Mouse (Mus musculus) limb, embryonic 13.5 days (tissue): Measurements from ENCODE around the gene Kremen2. TPM values are rescaled to one million over a fixed set of nuclear protein-coding genes. Genes with fewer than 3 reads are reported as not detected.

ENCODE experiments used
- ATAC-seq: fragments of 200-750 bp; cut with Nextera tagmentation; 2 replicates; pipeline ENCODE4 v1.8.0; 2017; ENCODE audit warnings: low read depth, moderate number of reproducible peaks, moderate TSS enrichment; ENCODE audit not compliant: low FRiP score
- H3K27ac ChIP-seq: fragments of 300-500 bp; sonication (generic); 2 replicates; pipeline ENCODE4 v1.5.1; 2015; ENCODE audit warnings: inconsistent platforms, mild to moderate bottlenecking, moderate library complexity
- H3K27me3 ChIP-seq: fragments of 300-500 bp; sonication (generic); 2 replicates; pipeline ENCODE4 v1.6.1; 2015; ENCODE audit warnings: mild to moderate bottlenecking, inconsistent platforms
- H3K36me3 ChIP-seq: fragments of 300-500 bp; sonication (generic); 2 replicates; pipeline ENCODE4 v1.6.1; 2015; ENCODE audit warnings: inconsistent platforms, mild to moderate bottlenecking, moderate library complexity
- H3K4me1 ChIP-seq: fragments of 300-500 bp; sonication (generic); 2 replicates; pipeline ENCODE4 v1.6.1; 2015; ENCODE audit warnings: inconsistent platforms
- H3K4me2 ChIP-seq: fragments of 300-500 bp; sonication (generic); replicated peaks from 2 replicates; pipeline ENCODE4 v1.6.1; 2015; ENCODE audit warnings: inconsistent platforms, mild to moderate bottlenecking, moderate library complexity
- H3K4me3 ChIP-seq: fragments of 300-500 bp; sonication (generic); 2 replicates; pipeline ENCODE4 v1.5.1; 2015; ENCODE audit warnings: moderate library complexity, mild to moderate bottlenecking, inconsistent platforms
- H3K9ac ChIP-seq: fragments of 300-500 bp; sonication (generic); 2 replicates; pipeline ENCODE4 v1.6.1; 2015; ENCODE audit warnings: mild to moderate bottlenecking, inconsistent platforms
- H3K9me3 ChIP-seq: fragments of 300-500 bp; sonication (generic); 2 replicates; pipeline ENCODE4 v1.6.1; 2016; ENCODE audit warnings: inconsistent platforms
- WGBS: fragments of 180-500 bp; shearing (Covaris S2); methylation state at CpG from one replicate; pipeline ENCODE4 v1.1.7; 2015; 5-methylcytosine and 5-hydroxymethylcytosine counted together
- polyA plus RNA-seq: library from polyadenylated mRNA; unstranded; fragments of >200 nt; fragmentation: Nextera tagmentation; extraction: Ambion mirVana; gene quantifications from 2 replicates; pipeline ENCODE4 v1.2.1, GENCODE M21; 2015

The Kremen2 gene
- polyA plus RNA-seq, result 39.5 and 46.3 TPM in 2 replicates

DNA sequence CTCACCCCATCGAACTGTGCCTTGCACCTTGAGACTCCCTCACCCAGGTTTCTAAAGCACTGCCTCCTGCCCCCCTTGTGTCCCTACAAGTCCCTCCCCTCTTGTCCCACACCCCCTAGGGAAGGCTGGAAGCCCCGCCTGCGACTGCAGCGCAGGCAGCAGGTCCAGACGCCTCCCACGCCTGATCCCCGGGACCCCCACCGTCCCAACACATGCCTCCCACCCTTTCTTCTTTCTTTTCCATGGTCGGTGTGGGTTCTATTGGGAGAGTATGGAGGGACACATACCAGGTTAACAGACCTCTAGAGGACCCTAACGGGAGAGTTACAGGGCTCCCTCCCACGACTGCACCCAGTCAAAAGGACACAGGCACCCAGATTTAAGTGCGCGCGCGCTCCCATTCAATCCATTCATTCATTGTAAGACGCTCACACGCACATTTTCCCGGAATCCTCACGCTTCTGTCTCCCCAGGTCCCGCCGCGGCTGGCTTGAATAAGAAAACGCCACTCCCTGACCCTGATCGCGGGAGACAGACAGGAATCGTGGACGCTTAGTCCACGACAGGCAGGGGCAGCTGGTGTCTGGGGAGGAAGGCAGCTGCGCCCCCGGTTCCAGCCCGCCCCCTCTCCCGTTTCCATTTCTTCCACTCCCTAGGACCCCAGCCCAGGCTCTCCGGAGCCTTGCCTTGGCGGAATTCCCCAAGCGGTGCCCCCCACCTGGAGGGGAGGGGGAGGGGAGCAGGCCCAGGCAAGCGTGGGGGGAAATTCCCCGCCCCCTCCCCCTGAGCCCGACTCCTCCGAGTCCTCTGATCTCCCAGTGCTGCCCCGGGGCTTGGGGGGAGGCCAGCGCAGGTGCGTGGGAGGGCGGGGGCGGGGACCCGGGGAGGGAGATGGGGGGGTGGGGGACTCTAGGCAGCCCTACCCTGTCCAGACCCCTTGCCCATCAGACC, at the start of gene Kremen2:
TSS of gene Kremen2 (minus strand) at position 533 of the 951 bp plus-strand sequence.
- H3K4me2 ChIP-seq, result peak within 1 kb of the TSS; percentile 68
- H3K4me1 ChIP-seq, result peaks cover 38% of the 10 kb centered on the region
- peaks cover 76% of the 10 kb centered on the region for H3K27me3 ChIP-seq
- peak within 1 kb of the TSS; percentile 53 for H3K9ac ChIP-seq
- H3K27ac ChIP-seq, result peak within 1 kb of the TSS; percentile 48
- no peaks in the 10 kb centered on the region for H3K9me3 ChIP-seq
- H3K36me3 ChIP-seq, result 0 out of 2 replicates have a peak, but pooled peaks cover 1% of the 10 kb centered on the region
- ATAC-seq, result peak; percentile 49; the same call in 1 of the 2 replicates
- H3K4me3 ChIP-seq, result peak within 1 kb of the TSS; percentile 42
- under 1% methylated on average over 39 of the region's 45 CpGs for WGBS

DNA sequence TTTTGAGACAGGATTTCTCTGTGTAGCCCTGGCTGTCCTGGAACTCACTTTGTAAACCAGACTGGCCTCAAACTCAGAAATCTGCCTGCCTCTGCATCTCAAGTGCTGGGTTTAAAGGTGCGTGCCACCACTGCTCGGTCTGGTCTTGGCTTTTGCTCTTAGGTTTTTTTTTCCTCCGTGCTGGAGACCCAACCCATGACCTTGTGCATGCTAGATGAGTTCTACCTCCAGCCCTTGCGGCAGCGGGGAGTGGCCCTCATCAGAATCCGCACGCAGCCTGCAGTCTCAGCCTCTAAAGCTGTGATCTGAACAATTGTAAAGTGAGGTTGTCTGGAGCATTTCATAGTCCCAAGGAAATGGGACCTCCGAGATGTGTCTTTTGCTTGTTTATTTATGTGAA, 49.7 kb upstream of the Kremen2 start:
- Histone ChIP-seq H3K9me3 (no peaks in the 10 kb centered on the region), H3K4me3 (no peak overlapping the region), H3K36me3 (peaks cover 7% of the 10 kb centered on the region; the same call in 1 of the 2 replicates), H3K27me3 (no peaks in the 10 kb centered on the region), H3K27ac (no peak overlapping the region), H3K4me1 (peaks cover 11% of the 10 kb centered on the region), H3K4me2 (no peak overlapping the region), H3K9ac (no peak overlapping the region)
- 94% methylated on average over 8 of the region's 8 CpGs for WGBS
- no peak for ATAC-seq

DNA sequence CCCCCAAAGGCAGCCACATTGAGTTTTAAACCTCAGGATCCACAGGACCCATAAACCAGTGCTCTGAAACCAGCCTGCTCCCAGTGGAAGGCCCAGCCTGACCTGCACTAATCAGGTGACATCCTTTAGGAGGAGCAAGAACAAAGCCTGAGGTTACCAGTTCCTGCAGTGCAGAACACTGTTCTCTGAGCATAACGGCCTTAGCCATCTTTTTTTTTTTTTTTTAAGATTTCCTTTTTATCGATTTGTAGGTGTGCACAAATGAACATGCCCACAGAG, 45.4 kb upstream of the Kremen2 start:
- H3K4me2 ChIP-seq, result peak overlapping the region; percentile 76
- H3K36me3 ChIP-seq, result peaks cover 7% of the 10 kb centered on the region; the same call in 1 of the 2 replicates
- H3K27ac ChIP-seq, result peak overlapping the region; percentile 95
- H3K4me1 ChIP-seq, result peaks cover 24% of the 10 kb centered on the region
- H3K9ac ChIP-seq, result peak overlapping the region; percentile 83
- H3K27me3 ChIP-seq, result no peaks in the 10 kb centered on the region
- 28% methylated on average over 2 of the region's 2 CpGs for whole genome bisulfite sequencing
- H3K9me3 ChIP-seq, result no peaks in the 10 kb centered on the region
- no peak for ATAC-seq
- peak overlapping the region; percentile 56 for H3K4me3 ChIP-seq

DNA sequence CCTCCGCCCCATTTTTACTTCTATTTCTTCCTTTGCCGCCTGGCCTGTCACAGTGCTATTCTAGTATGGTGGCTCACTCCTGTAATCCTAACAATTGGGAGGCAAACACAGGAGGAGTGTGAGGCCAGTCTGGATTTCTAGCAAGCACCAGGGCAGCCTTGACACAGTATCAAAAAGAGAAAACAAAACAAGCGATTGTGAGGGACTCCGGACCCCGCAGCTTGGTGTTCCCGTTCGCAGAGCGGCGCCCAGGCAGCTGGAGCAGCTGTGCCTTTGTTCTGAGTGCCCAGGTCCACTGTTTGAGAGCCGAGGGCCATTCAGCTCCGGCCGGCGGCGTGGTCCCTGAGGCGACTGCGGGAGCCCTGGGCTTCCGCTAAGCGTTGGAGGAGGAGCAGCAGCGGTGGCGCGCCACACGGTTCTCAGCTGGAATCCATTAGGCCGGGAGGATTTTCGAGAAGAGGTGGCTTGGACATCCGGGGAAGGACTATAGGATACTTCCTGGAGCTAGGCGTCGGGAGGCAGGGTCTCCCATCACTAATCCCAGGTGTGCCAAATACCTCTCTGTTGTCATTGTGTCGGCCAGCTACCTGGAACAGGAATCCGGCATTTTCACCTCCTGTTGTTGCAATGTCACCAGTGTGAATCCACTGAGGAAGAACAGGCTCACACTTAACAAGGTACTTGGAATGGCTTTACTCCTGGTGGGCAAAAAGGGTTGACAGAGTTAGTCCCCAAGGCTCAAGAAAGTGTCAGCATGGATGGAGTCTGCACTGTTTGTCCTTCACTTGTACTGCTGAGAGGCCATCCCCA, 44.8 kb upstream of the Kremen2 start, which contains the start of gene Srrm2:
TSS of gene Srrm2 (plus strand) at position 264 of the 810 bp plus-strand sequence.
- peak within 1 kb of the TSS; percentile 56 for H3K4me3 ChIP-seq
- H3K27ac ChIP-seq, result peak within 1 kb of the TSS; percentile 95
- no peaks in the 10 kb centered on the region for H3K9me3 ChIP-seq
- peak within 1 kb of the TSS; percentile 83 for H3K9ac ChIP-seq
- H3K27me3 ChIP-seq, result no peaks in the 10 kb centered on the region
- H3K4me2 ChIP-seq, result peak within 1 kb of the TSS; percentile 76
- ATAC-seq, result peak; percentile 38
- WGBS, result 2% methylated on average over 29 of the region's 29 CpGs
- peaks cover 27% of the 10 kb centered on the region for H3K4me1 ChIP-seq
- peaks cover 7% of the 10 kb centered on the region; the same call in 1 of the 2 replicates for H3K36me3 ChIP-seq

DNA sequence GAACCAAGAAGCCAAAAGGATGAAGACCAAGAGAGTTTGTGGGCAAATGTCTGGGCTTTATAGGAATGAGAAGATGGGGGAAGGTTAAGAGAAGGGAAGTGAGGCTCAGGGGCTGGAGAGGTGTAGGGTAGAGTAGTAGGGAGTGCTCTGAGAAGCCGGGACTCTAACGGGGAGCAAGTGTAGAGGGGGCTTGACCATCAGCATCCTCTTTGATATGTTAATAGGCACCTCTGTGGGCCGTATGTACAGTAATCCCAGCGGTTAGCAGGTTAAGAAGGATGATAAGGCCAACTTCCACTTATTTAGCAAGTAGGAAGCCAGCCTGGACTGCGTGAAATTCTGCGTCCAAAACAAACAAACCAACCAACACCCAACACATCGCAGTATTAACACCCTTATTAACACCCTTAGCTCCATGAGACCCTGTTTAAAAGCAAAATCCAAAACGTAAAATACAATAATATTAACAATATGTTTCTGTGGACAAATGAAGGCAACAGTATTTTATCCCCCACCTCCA, 44.2 kb upstream of the Kremen2 start:
- H3K9me3 ChIP-seq, result no peaks in the 10 kb centered on the region
- peak overlapping the region; percentile 76 for H3K4me2 ChIP-seq
- ATAC-seq, result no peak
- H3K9ac ChIP-seq, result peak overlapping the region; percentile 83
- H3K4me3 ChIP-seq, result peak overlapping the region; percentile 56
- peaks cover 31% of the 10 kb centered on the region for H3K4me1 ChIP-seq
- WGBS, result 13% methylated on average over 8 of the region's 8 CpGs
- peak overlapping the region; percentile 95 for H3K27ac ChIP-seq
- H3K36me3 ChIP-seq, result peaks cover 5% of the 10 kb centered on the region; the same call in 1 of the 2 replicates
- no peaks in the 10 kb centered on the region for H3K27me3 ChIP-seq

DNA sequence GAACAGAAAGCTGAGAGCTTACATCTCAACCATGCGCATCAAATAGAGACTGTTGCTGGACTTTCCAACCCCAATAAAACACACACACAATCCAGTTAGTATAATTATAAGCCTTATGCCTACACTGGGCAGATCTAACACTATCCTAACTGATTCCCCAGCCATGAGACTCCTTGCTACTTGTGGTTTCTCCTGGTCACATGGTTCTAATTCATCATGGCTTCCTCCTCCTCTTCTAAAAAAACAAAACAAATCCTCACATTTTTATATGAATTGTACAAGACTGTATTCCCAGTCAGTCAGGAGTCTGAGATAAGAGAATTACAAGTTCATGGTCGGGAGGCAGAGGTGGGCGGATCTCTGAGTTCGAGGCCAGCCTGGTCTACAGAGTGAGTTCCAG, 43.3 kb upstream of the Kremen2 start:
- no peak overlapping the region for H3K4me3 ChIP-seq
- 88% methylated on average over 4 of the region's 4 CpGs for WGBS
- no peak overlapping the region for H3K4me2 ChIP-seq
- ATAC-seq, result no peak
- peaks cover 3% of the 10 kb centered on the region; the same call in 1 of the 2 replicates for H3K36me3 ChIP-seq
- peaks cover 31% of the 10 kb centered on the region for H3K4me1 ChIP-seq
- no peaks in the 10 kb centered on the region for H3K9me3 ChIP-seq
- no peak overlapping the region for H3K27ac ChIP-seq
- no peak overlapping the region for H3K9ac ChIP-seq
- no peaks in the 10 kb centered on the region for H3K27me3 ChIP-seq

DNA sequence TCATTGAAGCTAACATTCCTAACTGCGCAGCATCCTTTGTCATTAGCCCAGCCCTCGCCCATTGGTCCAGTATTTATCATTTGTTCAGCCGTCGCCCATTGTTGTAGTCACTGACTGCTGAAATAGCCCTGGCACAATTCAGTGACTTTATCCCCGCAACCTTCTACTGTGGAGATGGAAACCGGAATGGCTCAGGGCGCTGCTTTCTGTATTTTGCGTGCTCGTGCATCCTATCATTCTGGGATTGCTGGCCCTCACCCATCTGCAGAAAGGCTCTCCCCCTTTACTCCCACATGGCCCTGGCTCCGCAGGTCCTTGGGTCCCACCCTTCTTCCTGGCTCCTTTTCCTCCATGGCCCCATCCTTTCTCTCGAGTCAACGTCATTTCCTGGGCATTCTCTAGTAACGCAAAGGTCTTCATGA, 40.9 kb upstream of the Kremen2 start:
- H3K9ac ChIP-seq, result peak overlapping the region; percentile 82
- H3K4me1 ChIP-seq, result peaks cover 31% of the 10 kb centered on the region
- no peak overlapping the region for H3K27ac ChIP-seq
- no peaks in the 10 kb centered on the region for H3K27me3 ChIP-seq
- no peaks in the 10 kb centered on the region for H3K9me3 ChIP-seq
- H3K36me3 ChIP-seq, result no peaks in the 10 kb centered on the region
- ATAC-seq, result no peak
- WGBS, result 25% methylated on average over 13 of the region's 13 CpGs
- peak overlapping the region; percentile 81 for H3K4me2 ChIP-seq
- peak overlapping the region; percentile 71 for H3K4me3 ChIP-seq

DNA sequence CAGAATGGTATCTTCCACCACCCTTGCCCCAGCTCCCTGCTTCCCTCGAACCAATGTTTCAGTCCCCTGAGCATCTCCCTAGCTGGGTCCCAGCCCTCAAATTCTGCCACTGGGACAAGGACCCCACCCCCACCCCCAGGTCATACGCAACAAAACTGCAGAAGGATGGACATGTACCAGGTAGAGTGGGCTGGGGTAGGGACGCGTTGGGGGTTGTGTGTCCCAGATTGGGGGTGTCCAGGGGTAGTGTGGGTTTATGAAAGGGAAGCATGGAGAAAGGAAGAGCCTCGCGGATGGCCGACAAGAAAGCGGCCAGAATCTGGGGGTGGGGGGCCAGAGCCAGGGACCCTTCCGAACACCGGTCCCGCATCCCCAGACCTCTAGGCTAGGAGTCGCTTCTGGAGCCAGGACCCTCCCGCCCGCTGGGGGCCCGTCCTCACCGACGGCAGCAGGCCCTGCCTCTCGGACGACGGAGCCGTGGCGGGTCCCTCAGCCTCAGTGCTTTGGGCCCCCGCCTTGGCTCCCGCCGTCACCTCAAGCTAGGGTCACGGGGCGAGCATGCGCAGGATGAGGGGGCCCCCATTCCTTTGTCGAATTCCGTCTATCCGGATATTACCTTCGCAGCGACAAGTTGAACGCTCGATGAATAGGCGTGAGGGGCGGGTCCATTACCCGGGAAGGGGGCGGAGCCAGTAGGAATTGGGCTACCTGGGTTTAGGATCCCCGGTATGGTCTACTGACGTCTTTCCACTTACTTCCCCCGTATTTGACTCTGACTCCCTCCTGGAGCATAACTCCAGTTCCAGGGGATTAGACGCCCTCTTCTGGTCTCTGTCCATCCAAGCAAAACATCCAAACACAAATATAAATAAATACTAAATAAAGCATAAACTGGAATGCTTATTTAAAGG, 40.2 kb upstream of the Kremen2 start, which contains the start of gene Flywch2:
TSS of gene Flywch2 (minus strand) at position 521 of the 911 bp plus-strand sequence.
- H3K4me3 ChIP-seq, result peak within 1 kb of the TSS; percentile 71
- peak within 1 kb of the TSS; percentile 81 for H3K4me2 ChIP-seq
- WGBS, result 1% methylated on average over 43 of the region's 43 CpGs
- no peaks in the 10 kb centered on the region for H3K9me3 ChIP-seq
- no peaks in the 10 kb centered on the region for H3K27me3 ChIP-seq
- 0 out of 2 replicates have a peak within 1 kb of the TSS, but pooled peaks have one; percentile 39 for H3K27ac ChIP-seq
- peaks cover 25% of the 10 kb centered on the region for H3K4me1 ChIP-seq
- peak within 1 kb of the TSS; percentile 82 for H3K9ac ChIP-seq
- H3K36me3 ChIP-seq, result no peaks in the 10 kb centered on the region
- ATAC-seq, result peak; percentile 90

DNA sequence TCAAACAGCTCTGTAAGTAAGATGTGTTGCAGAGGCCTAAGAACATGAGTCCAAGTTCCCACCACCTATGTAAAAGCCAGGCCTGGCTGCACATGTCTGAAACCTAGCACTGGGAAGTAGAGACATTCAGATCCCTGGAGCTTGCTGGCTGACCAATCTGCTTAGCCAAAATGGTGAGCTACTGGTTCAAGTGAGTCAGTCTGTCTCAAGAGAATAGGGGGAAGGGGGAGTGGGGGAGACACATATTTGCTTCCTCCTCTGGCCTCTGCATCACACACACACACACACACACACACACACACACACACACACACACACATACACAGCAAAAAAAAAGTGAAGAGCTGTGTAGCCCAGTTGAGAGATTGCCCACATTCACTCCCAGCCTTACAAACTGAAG, 37.7 kb upstream of the Kremen2 start:
- Histone ChIP-seq H3K9ac (no peak overlapping the region), H3K4me3 (no peak overlapping the region), H3K36me3 (peaks cover 8% of the 10 kb centered on the region; the same call in 1 of the 2 replicates), H3K9me3 (no peaks in the 10 kb centered on the region), H3K4me2 (no peak overlapping the region), H3K27me3 (no peaks in the 10 kb centered on the region), H3K27ac (no peak overlapping the region), H3K4me1 (peaks cover 12% of the 10 kb centered on the region)
- no peak for ATAC-seq

DNA sequence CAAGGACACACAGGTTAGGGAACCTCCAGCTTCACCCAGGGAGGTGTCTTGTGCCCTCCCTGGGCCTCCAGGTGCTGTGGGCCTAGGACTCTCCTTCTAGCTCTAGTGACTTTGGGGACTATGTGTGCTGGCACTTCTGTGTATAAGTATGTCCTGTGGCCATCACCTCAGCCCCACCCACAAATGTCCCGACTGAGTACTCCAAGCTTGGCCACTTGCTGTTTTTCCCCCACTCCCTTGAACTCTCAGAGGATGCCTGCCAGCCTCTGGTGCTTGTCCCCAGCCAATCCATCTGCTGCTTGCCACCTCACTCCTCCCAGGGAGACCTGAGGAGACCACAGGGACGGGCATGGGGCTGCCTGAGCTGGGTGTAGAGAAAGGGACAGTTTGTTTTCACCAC, 32.8 kb upstream of the Kremen2 start:
- 58% methylated on average over 2 of the region's 2 CpGs for WGBS
- Histone ChIP-seq H3K36me3 (peaks cover 18% of the 10 kb centered on the region), H3K9ac (no peak overlapping the region), H3K27me3 (no peaks in the 10 kb centered on the region), H3K9me3 (no peaks in the 10 kb centered on the region), H3K4me3 (no peak overlapping the region), H3K4me1 (no peaks in the 10 kb centered on the region; the same call in 1 of the 2 replicates), H3K27ac (no peak overlapping the region), H3K4me2 (no peak overlapping the region)
- ATAC-seq, result no peak

DNA sequence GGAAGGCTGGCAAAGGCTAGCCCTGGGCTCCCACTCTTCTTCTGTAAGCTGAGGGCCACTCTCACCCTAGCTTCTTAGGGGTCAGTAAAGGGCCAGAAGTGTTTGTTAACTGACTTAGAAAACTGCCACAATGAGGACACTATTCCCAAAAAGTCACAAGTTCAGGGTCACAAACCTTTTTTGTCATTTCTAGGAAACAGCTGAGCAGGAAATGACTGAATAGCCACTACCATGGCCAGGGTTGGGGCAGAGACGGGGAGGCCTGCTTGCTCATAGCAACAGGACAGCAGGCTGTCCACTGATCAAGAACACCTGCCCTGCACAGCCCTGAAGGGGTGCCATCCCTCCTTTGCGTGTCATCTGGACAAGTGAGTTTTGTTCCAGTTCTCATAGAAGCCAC, 31.5 kb upstream of the Kremen2 start:
- H3K4me3 ChIP-seq, result no peak overlapping the region
- H3K27ac ChIP-seq, result no peak overlapping the region
- H3K4me1 ChIP-seq, result no peaks in the 10 kb centered on the region; the same call in 1 of the 2 replicates
- H3K9ac ChIP-seq, result no peak overlapping the region
- no peak overlapping the region for H3K4me2 ChIP-seq
- H3K27me3 ChIP-seq, result no peaks in the 10 kb centered on the region
- 60% methylated on average over 2 of the region's 2 CpGs for WGBS
- H3K9me3 ChIP-seq, result no peaks in the 10 kb centered on the region
- H3K36me3 ChIP-seq, result peaks cover 18% of the 10 kb centered on the region
- ATAC-seq, result no peak
